Mouse (Mus musculus) olfactory bulb, adult 2 months (tissue): ENCODE results near the gene Egln3. TPM values are rescaled to one million over a fixed set of nuclear protein-coding genes. Genes with fewer than 3 reads are reported as not detected.

Experiments used
- H3K27ac ChIP-seq: fragments of 200-500 bp; 2 replicates; pipeline ENCODE4 v1.5.1; 2012; ENCODE audit warnings: low read depth, low read length; ENCODE audit not compliant: insufficient read depth
- H3K4me1 ChIP-seq: fragments of 200-500 bp; 2 replicates; pipeline ENCODE4 v1.6.1; 2012; ENCODE audit warnings: low read length; ENCODE audit not compliant: control insufficient read depth, insufficient read depth
- H3K4me3 ChIP-seq: fragments of 200-500 bp; 2 replicates; pipeline ENCODE4 v1.5.1; 2012; ENCODE audit warnings: mild to moderate bottlenecking, low read depth, low read length, moderate library complexity; ENCODE audit not compliant: insufficient read depth
- CTCF ChIP-seq: fragments of 200-500 bp; IDR thresholded peaks from 2 replicates; pipeline ENCODE4 v1.5.1; 2012; ENCODE audit warnings: low read depth, mild to moderate bottlenecking, low read length, moderate library complexity; ENCODE audit not compliant: insufficient read depth
- POLR2A ChIP-seq: fragments of 200-500 bp; IDR thresholded peaks from 2 replicates; pipeline ENCODE4 v1.6.1; 2012; ENCODE audit warnings: mild to moderate bottlenecking, low read depth, low read length, moderate library complexity; ENCODE audit not compliant: insufficient read depth
- WGBS: fragments of 180-500 bp; shearing (Covaris S2); methylation state at CpG from one replicate; pipeline ENCODE4 v1.1.7; 2018; 5-methylcytosine and 5-hydroxymethylcytosine counted together
- polyA plus RNA-seq: library from polyadenylated mRNA; stranded (reverse); fragments of >200 nt; gene quantifications from 2 replicates; pipeline ENCODE4 v1.2.4, GENCODE M21; 2012; ENCODE audit warnings: low replicate concordance; ENCODE audit not compliant: missing spikeins, insufficient read depth, insufficient read length

Gene Egln3
- polyA plus RNA-seq, 1 experiment = not detected

DNA sequence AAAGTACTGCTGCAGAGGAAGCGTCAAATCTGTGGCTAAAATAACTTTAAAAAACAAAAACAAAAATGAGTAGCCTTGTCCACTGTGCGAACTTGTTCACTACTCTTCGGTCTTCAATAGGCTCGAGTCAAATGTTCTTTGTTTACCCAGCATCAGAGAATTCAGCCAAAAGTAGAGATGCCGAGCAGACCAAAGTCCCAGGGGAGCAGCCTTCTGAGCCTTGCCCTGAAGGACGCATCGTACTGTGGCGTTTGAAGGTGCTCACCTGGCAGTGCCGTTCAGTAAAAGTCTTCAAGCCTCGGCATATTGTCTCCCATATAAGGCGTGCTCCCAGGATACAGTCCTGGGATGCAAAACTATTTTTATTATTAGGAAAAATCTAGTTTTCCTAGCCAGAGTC, 5.8 kb downstream of the Egln3 start:
- Histone ChIP-seq H3K27ac (peak overlapping the region; percentile 38), H3K4me1 (peaks cover 12% of the 10 kb centered on the region), H3K4me3 (no peak overlapping the region)
- 32% methylated on average over 11 of the region's 11 CpGs for WGBS
- TF ChIP-seq CTCF (no peak), POLR2A (no peak)

GRCm38 (mm10) chr12:54197301-54197782, 6.3 kb downstream of the Egln3 start:
- no peak overlapping the region for H3K4me3 ChIP-seq
- peak overlapping the region; percentile 79 for H3K27ac ChIP-seq
- no peak for TF ChIP-seq POLR2A
- TF ChIP-seq CTCF = no peak
- peaks cover 10% of the 10 kb centered on the region for H3K4me1 ChIP-seq
- WGBS = 13% methylated on average over 6 of the region's 6 CpGs

DNA sequence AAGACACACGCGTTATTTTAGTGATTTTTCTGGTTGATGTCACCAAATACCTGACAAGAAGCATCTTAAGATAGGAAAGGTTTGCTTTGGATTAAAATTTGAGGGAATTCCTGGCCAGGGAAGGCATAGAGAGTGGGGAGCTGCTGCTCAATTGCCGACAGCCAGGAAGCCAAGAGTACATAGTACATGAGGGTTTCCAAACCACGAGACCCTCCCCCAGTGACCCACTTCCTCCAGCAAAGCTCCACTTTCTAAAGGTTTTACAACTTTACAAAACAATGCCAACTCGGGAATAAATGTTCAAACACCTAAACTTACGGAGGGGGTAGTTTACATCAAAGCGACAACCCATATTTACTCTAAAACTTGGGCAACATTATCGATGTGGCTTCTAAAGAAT, 6.8 kb downstream of the Egln3 start:
- Histone ChIP-seq H3K27ac (peak overlapping the region; percentile 79), H3K4me3 (no peak overlapping the region), H3K4me1 (peaks cover 14% of the 10 kb centered on the region)
- WGBS = 23% methylated on average over 8 of the region's 8 CpGs
- TF ChIP-seq CTCF (no peak), POLR2A (no peak)

GRCm38 (mm10) chr12:54194159-54194558, 9.5 kb downstream of the Egln3 start:
- 56% methylated on average over 5 of the region's 5 CpGs for WGBS
- Histone ChIP-seq H3K27ac (no peak overlapping the region), H3K4me3 (no peak overlapping the region), H3K4me1 (peaks cover 23% of the 10 kb centered on the region)
- no peak for TF ChIP-seq POLR2A
- TF ChIP-seq CTCF = no peak

DNA sequence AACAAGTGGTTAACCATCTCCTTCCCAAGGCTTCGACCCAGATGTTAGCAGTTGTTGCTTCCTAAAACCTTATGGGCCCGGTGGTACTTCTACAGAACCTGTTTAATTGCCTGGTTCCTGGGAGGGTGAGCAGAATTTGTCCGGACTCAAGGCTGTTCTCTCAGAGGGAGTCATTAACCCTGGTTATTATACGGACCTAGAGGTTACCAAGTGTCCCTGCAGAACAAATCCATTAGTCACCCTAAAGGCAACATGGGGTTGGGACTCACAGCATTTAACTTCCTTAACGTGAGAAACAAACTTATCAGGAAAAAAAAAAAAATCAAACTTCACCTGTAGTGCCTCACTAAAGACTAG, 11.4 kb downstream of the Egln3 start:
- H3K4me3 ChIP-seq = peak overlapping the region; percentile 46; the same call in 1 of the 2 replicates
- WGBS = 15% methylated on average over 5 of the region's 5 CpGs

DNA sequence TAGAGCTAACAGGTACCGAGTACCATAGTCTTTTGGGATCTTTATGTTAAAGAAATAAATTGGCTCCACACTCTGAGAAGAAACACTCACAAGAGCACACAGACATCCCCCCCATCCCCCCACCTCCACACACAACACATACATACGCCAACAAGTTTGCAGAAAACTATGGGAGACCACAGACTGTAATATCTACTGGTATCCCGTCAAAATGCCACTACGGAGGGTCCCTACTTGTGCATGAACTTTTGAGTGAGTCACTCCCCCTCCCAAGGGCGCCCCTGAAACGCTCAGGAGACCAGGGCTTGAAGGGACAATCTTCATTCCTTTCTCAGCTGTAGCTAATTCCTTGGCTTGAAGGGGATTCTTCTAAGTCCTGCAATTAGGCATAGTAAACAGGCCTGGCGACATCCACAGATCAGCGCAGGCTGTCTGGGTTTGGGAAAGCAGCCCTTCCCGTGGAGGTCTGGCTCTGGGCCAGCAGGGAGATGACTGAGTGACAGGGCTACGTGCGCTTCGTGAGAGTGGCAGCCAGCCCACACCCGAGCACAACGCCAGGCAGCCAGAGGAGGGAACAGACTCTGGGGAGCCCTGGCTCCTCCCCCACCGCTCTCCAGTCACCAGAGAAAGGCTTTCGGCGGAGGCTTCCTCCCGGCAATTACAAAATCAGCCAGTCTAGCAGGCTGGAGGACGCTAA, 11.9 kb downstream of the Egln3 start:
- 5% methylated on average over 19 of the region's 19 CpGs for WGBS
- no peak for TF ChIP-seq CTCF
- no peak for TF ChIP-seq POLR2A
- H3K27ac ChIP-seq = peak overlapping the region; percentile 66
- H3K4me1 ChIP-seq = peaks cover 20% of the 10 kb centered on the region
- H3K4me3 ChIP-seq = peak overlapping the region; percentile 46

More for the DNA sequence above, 11.4 kb downstream of the Egln3 start:
- Histone ChIP-seq H3K27ac (no peak overlapping the region), H3K4me1 (peaks cover 21% of the 10 kb centered on the region)
- TF ChIP-seq CTCF (no peak), POLR2A (no peak)

GRCm38 (mm10) chr12:54191181-54191580, 12.5 kb downstream of the Egln3 start:
- Histone ChIP-seq H3K27ac (no peak overlapping the region), H3K4me3 (no peak overlapping the region), H3K4me1 (peaks cover 18% of the 10 kb centered on the region)
- 53% methylated on average over 9 of the region's 9 CpGs for WGBS
- no peak for TF ChIP-seq CTCF
- no peak for TF ChIP-seq POLR2A

- TF ChIP-seq POLR2A (no peak), CTCF (no peak)
- H3K4me3 ChIP-seq = no peak overlapping the region
- 77% methylated on average over 17 of the region's 17 CpGs for WGBS
- no peak overlapping the region for H3K27ac ChIP-seq
- peaks cover 14% of the 10 kb centered on the region for H3K4me1 ChIP-seq
Observed at GRCm38 (mm10) chr12:54187812-54188600, 15.7 kb downstream of the Egln3 start.

DNA sequence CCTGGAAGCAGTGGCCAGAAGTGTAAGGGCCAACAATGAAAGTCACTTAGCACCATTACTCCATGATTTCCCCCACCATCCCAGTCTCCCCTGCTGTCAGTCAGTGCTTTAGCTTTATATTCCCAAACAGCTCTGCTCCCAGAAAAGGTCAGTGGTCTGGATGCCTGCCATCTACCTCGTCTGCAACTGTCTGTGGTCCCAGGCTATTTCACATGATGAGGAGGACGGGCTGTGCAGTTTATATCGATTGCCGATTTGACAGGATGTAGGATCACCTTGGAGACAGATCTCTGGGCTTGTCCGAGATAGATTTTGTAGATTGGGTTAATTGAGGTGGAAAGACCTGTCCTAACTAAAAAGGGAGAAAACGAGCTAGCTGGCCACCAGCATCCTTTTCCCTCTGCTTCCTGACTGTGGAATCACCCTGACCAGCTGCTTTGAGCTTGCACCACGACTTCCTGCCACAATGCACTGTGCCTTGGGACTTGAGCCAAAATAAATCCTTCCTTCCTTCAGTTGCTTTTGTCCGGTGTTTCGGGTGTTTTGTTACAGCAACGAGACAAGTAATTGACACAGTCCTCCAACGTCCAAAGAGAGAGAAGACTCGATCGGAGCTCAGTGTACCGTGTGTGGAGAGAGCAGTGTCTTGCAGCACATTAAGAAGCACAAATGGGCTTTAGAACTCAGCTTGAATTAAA, 16.6 kb downstream of the Egln3 start:
- Histone ChIP-seq H3K4me1 (peaks cover 13% of the 10 kb centered on the region), H3K4me3 (no peak overlapping the region), H3K27ac (no peak overlapping the region)
- TF ChIP-seq CTCF = no peak
- TF ChIP-seq POLR2A = no peak
- WGBS = 64% methylated on average over 14 of the region's 14 CpGs
